Mouse (Mus musculus) left cerebral cortex, adult 8-10 months (tissue): ENCODE measurements at regions not wholly inside any gene's neighbourhood (a gene's known extent, or its start where the extent isn't known, plus 50 kb on each side); places are given as distances from the start of the nearest gene placed in this dataset.

Experiments
- DNase-seq, 2 experiments: peaks; one replicate each; pipeline ENCODE4 v3.0.0; 2022; ENCODE audit warnings: low spot score in 2 of 2

GRCm38 (mm10) chr2:161470844-161471243, 362.0 kb upstream of the Chd6 start:
- DNase-seq: no peak

- DNase-seq: no peak
Measured at GRCm38 (mm10) chr2:161470025-161470424, 361.1 kb upstream of the Chd6 start.

GRCm38 (mm10) chr2:161467035-161467434, 358.2 kb upstream of the Chd6 start:
- no peak for DNase-seq

- DNase-seq: no peak
Measured at GRCm38 (mm10) chr2:161460600-161460999, 351.7 kb upstream of the Chd6 start.

GRCm38 (mm10) chr2:161454466-161454865, 345.6 kb upstream of the Chd6 start:
- no peak for DNase-seq

GRCm38 (mm10) chr2:161433816-161434215, 324.9 kb upstream of the Chd6 start:
- DNase-seq: no peak

- no peak for DNase-seq
Measured at GRCm38 (mm10) chr2:161429294-161429693, 320.4 kb upstream of the Chd6 start.

GRCm38 (mm10) chr2:161425587-161425986, 316.7 kb upstream of the Chd6 start:
- DNase-seq: no peak

GRCm38 (mm10) chr2:161418062-161418461, 309.2 kb upstream of the Chd6 start:
- peak in 1 of 2 experiments; percentile 48 for DNase-seq

- no peak for DNase-seq
Measured at GRCm38 (mm10) chr2:161416218-161416927, 307.5 kb upstream of the Chd6 start.

- DNase-seq: no peak
Measured at GRCm38 (mm10) chr2:161408306-161408705, 299.4 kb upstream of the Chd6 start.

- no peak for DNase-seq
Measured at GRCm38 (mm10) chr2:161405847-161406384, 297.0 kb upstream of the Chd6 start.

GRCm38 (mm10) chr2:161398061-161398460, 289.2 kb upstream of the Chd6 start:
- DNase-seq: no peak

- no peak for DNase-seq
Measured at GRCm38 (mm10) chr2:161390954-161391690, 282.2 kb upstream of the Chd6 start.

- no peak for DNase-seq
Measured at GRCm38 (mm10) chr2:161389318-161389835, 280.5 kb upstream of the Chd6 start.

GRCm38 (mm10) chr2:161387054-161387453, 278.2 kb upstream of the Chd6 start:
- no peak for DNase-seq

GRCm38 (mm10) chr2:161382411-161382810, 273.5 kb upstream of the Chd6 start:
- DNase-seq: no peak

GRCm38 (mm10) chr2:161378313-161378712, 269.4 kb upstream of the Chd6 start:
- no peak for DNase-seq

GRCm38 (mm10) chr2:161362325-161362724, 253.4 kb upstream of the Chd6 start:
- peak in 1 of 2 experiments; percentile 37 for DNase-seq

GRCm38 (mm10) chr2:161349110-161349509, 240.2 kb upstream of the Chd6 start:
- DNase-seq: no peak

GRCm38 (mm10) chr2:161344018-161344417, 235.1 kb upstream of the Chd6 start:
- no peak for DNase-seq

GRCm38 (mm10) chr2:161342648-161343047, 233.8 kb upstream of the Chd6 start:
- no peak for DNase-seq
